8 mouse cellular contexts compared by ENCODE assay signal in the genomic region with DNA sequence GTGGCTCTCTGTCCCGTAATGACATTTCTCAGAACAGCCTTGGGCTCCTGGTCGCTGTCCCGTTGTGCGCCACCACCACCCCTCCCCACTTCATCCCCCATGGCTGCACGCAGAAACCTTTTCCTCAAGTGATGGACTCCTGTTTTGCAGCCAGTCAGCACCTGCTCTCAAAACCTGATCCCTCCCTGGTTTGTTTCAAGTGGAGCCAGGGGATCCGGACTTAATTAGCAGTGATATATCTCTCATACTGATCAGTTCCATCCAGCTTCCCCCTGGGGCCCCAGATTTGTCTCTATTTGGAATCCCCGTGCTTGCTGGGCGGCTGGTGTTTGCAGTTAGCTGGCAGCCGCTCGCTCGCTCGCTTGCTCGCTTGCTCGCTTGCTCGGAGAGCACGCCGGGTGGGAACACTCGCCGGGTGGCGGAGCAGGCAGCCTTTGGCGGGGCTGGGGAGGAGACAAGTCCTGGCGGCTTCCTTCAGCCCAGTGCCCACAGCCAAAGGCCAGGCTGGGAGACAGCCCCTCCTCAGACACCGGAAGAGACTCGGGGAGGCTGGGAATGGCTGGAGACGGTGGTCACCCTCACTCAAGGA.
A peak's percentile ranks its signal among the peaks of the same experiment; 100 is the strongest.
DNase-seq lines count a peak whose midpoint lies in the region; ATAC-seq lines count a peak whose summit lies in the region.
"Had no signal": no experiment of that assay in that cellular context is flagged by ENCODE, and none has a peak within 500 bp of the region (broad histone marks: within the 10 kb centered on the region; RNA-seq: fewer than 3 reads in every experiment).

No protein-coding gene starts in this region.

- no peaks in the 10 kb centered on the region for H3K9me3 ChIP-seq in forebrain, embryonic 11.5 days (ENCODE audit: control insufficient read depth, low read length)
- H3K9me3 ChIP-seq in hindbrain, embryonic 12.5 days (replicated peaks), result no peaks in the 10 kb centered on the region
- no peaks in the 10 kb centered on the region for H3K9me3 ChIP-seq in midbrain, embryonic 10.5 days (replicated peaks)
- H3K9me3 ChIP-seq in stomach, embryonic 16.5 days (replicated peaks; ENCODE audit: control insufficient read depth, low read length), result no peaks in the 10 kb centered on the region

- H3K27ac ChIP-seq in forebrain, embryonic 11.5 days (ENCODE audit: low read depth, low read length), result peak overlapping the region; percentile 73
- H3K27ac ChIP-seq in hindbrain, embryonic 12.5 days, result peak overlapping the region; percentile 87
- H3K27ac ChIP-seq in midbrain, embryonic 10.5 days (replicated peaks), result peak overlapping the region; percentile 91
- H3K27ac ChIP-seq in stomach, embryonic 16.5 days (ENCODE audit: low read length), result peak overlapping the region; percentile 22

- DNase-seq in R1 (ENCODE audit: low read depth, low spot score), result peak; percentile 43
- DNase-seq in brain, embryonic 18.5 days (ENCODE audit: low read depth, low spot score), result peak; percentile 37
- DNase-seq in forebrain, embryonic 11.5 days (ENCODE audit: low spot score), result peak; percentile 79
- peak; percentile 36 for DNase-seq in left cerebral cortex, postnatal 36 days (ENCODE audit: low spot score in 2 of 2)
- peak; percentile 80 for DNase-seq in midbrain, embryonic 10.5 days (ENCODE audit: low spot score)

- H3K9ac ChIP-seq in forebrain, embryonic 11.5 days (ENCODE audit: low read length), result peak overlapping the region; percentile 63
- H3K9ac ChIP-seq in hindbrain, embryonic 12.5 days, result peak overlapping the region; percentile 64
- peak overlapping the region; percentile 76 for H3K9ac ChIP-seq in stomach, embryonic 16.5 days (ENCODE audit: low read length)

- no peaks in the 10 kb centered on the region for H3K36me3 ChIP-seq in forebrain, embryonic 11.5 days (ENCODE audit: control insufficient read depth, insufficient read depth, low read length)
- no peaks in the 10 kb centered on the region for H3K36me3 ChIP-seq in hindbrain, embryonic 12.5 days
- H3K36me3 ChIP-seq in midbrain, embryonic 10.5 days, result no peaks in the 10 kb centered on the region
- no peaks in the 10 kb centered on the region for H3K36me3 ChIP-seq in stomach, embryonic 16.5 days (ENCODE audit: control insufficient read depth, insufficient read depth, low read length)

- peak; percentile 82 for ATAC-seq in forebrain, embryonic 11.5 days (replicated peaks; ENCODE audit: low FRiP score)
- ATAC-seq in hindbrain, embryonic 12.5 days (ENCODE audit: low FRiP score), result peak; percentile 87
- ATAC-seq in stomach, embryonic 16.5 days (ENCODE audit: insufficient read depth, low FRiP score), result peak; percentile 45; the same call in 1 of the 2 replicates

- peak overlapping the region; percentile 26 for H3K4me3 ChIP-seq in forebrain, embryonic 11.5 days (ENCODE audit: low read depth, low read length)
- H3K4me3 ChIP-seq in hindbrain, embryonic 12.5 days, result peak overlapping the region; percentile 35
- H3K4me3 ChIP-seq in midbrain, embryonic 10.5 days, result peak overlapping the region; percentile 51
- peak overlapping the region; percentile 43 for H3K4me3 ChIP-seq in stomach, embryonic 16.5 days (replicated peaks; ENCODE audit: low read length)
- H3K4me3 ChIP-seq: erythroblast, embryonic 14.5 days had no signal

- intact Hi-C loops in left cerebral cortex, postnatal 36 days (cut with DNase I), result loop anchor here (10.0 kb wide), 1 partner anchor 169 kb away; a partner anchor contains a TSS

- no peaks in the 10 kb centered on the region for H3K27me3 ChIP-seq in forebrain, embryonic 11.5 days (ENCODE audit: control insufficient read depth, insufficient read depth, low read length)
- H3K27me3 ChIP-seq in hindbrain, embryonic 12.5 days, result no peaks in the 10 kb centered on the region
- H3K27me3 ChIP-seq in midbrain, embryonic 10.5 days (ENCODE audit: low read depth, poor library complexity, severe bottlenecking), result no peaks in the 10 kb centered on the region
- no peaks in the 10 kb centered on the region for H3K27me3 ChIP-seq in stomach, embryonic 16.5 days (ENCODE audit: control insufficient read depth, insufficient read depth, low read length)

- H3K4me1 ChIP-seq in forebrain, embryonic 11.5 days (replicated peaks; ENCODE audit: control insufficient read depth, insufficient read depth, low read length), result 0 out of 2 replicates have a peak, but pooled peaks cover 5% of the 10 kb centered on the region
- H3K4me1 ChIP-seq in hindbrain, embryonic 12.5 days, result peaks cover 9% of the 10 kb centered on the region; the same call in 1 of the 2 replicates
- peaks cover 48% of the 10 kb centered on the region for H3K4me1 ChIP-seq in midbrain, embryonic 10.5 days
- H3K4me1 ChIP-seq in stomach, embryonic 16.5 days (ENCODE audit: control insufficient read depth, insufficient read depth, low read length), result peaks cover 7% of the 10 kb centered on the region; the same call in 1 of the 2 replicates

- under 1% methylated on average over 25 of the region's 25 CpGs for WGBS in forebrain, embryonic 11.5 days
- WGBS in hindbrain, embryonic 12.5 days, result under 1% methylated on average over 25 of the region's 25 CpGs
- under 1% methylated on average over 25 of the region's 25 CpGs for WGBS in midbrain, embryonic 10.5 days
- 2% methylated on average over 25 of the region's 25 CpGs for WGBS in stomach, embryonic 16.5 days

- H3K4me2 ChIP-seq in forebrain, embryonic 11.5 days (ENCODE audit: low read depth, low read length, severe bottlenecking), result peak overlapping the region; percentile 68
- H3K4me2 ChIP-seq in hindbrain, embryonic 12.5 days (replicated peaks), result peak overlapping the region; percentile 72
- H3K4me2 ChIP-seq in stomach, embryonic 16.5 days (ENCODE audit: low read depth, low read length), result peak overlapping the region; percentile 56

Comparison
In these comparisons a context has a peak if more than half of its experiments do, and no peak if none do; other contexts are left out.
1. Peak in every context shown above with its lines: DNase-seq, ATAC-seq, H3K4me3 ChIP-seq and H3K27ac ChIP-seq.
2. H3K27ac ChIP-seq: peak in every context shown above with its lines; median percentile 91 in midbrain, embryonic 10.5 days; 87 in hindbrain, embryonic 12.5 days; 73 in forebrain, embryonic 11.5 days; 22 in stomach, embryonic 16.5 days.